Mouse (Mus musculus) embryonic fibroblast, embryonic 13.5 days (primary cell): ENCODE data around the gene Ipo11.

Experiments
- CTCF ChIP-seq: IDR thresholded peaks from 2 replicates; pipeline ENCODE4 v1.5.1; 2011; ENCODE audit warnings: mild to moderate bottlenecking, control low read depth, low read length, moderate library complexity, borderline replicate concordance; ENCODE audit not compliant: insufficient read depth
- POLR2A ChIP-seq: IDR thresholded peaks from 2 replicates; pipeline ENCODE4 v1.6.1; 2011; ENCODE audit warnings: low read depth, mild to moderate bottlenecking, control low read depth, low read length, moderate library complexity

GRCm38 (mm10) chr13:106838778-106839177 lies 98.0 kb downstream of the Ipo11 start:
- TF ChIP-seq POLR2A (no peak), CTCF (no peak)
